Mouse (Mus musculus) limb, embryonic 14.5 days (tissue): ENCODE data around the gene Ptch1. TPM values are rescaled to one million over a fixed set of nuclear protein-coding genes. Genes with fewer than 3 reads are reported as not detected.

Source experiments
- ATAC-seq: fragments of 200-750 bp; cut with Nextera tagmentation; 2 replicates; pipeline ENCODE4 v1.8.0; 2017; ENCODE audit warnings: low read depth, moderate number of reproducible peaks, moderate TSS enrichment; ENCODE audit not compliant: low FRiP score
- DNase-seq: peaks from one replicate; pipeline ENCODE4 v3.0.0-alpha.2; 2015; ENCODE audit warnings: low spot score
- H3K27ac ChIP-seq: fragments of 300-500 bp; sonication (generic); replicated peaks from 2 replicates; pipeline ENCODE4 v1.5.1; 2014; ENCODE audit warnings: low read depth, mild to moderate bottlenecking, low read length, moderate library complexity, mixed read lengths
- H3K27me3 ChIP-seq: fragments of 300-500 bp; sonication (generic); 2 replicates; pipeline ENCODE4 v1.6.1; 2014; ENCODE audit warnings: low read length, mixed read lengths; ENCODE audit not compliant: control insufficient read depth, insufficient read depth
- H3K36me3 ChIP-seq: fragments of 300-500 bp; sonication (generic); 2 replicates; pipeline ENCODE4 v1.6.1; 2014; ENCODE audit warnings: mild to moderate bottlenecking, low read length, moderate library complexity, mixed read lengths; ENCODE audit not compliant: control insufficient read depth, insufficient read depth
- H3K4me1 ChIP-seq: fragments of 300-500 bp; sonication (generic); 2 replicates; pipeline ENCODE4 v1.6.1; 2014; ENCODE audit warnings: antibody characterized with exemption, low read length, mixed read lengths; ENCODE audit not compliant: control insufficient read depth, insufficient read depth
- H3K4me2 ChIP-seq: fragments of 300-500 bp; sonication (generic); replicated peaks from 2 replicates; pipeline ENCODE4 v1.6.1; 2014; ENCODE audit warnings: low read depth, mild to moderate bottlenecking, low read length, moderate library complexity; ENCODE audit not compliant: severe bottlenecking
- H3K4me3 ChIP-seq: fragments of 300-500 bp; sonication (generic); replicated peaks from 2 replicates; pipeline ENCODE4 v1.5.1; 2014; ENCODE audit warnings: low read length
- H3K9ac ChIP-seq: fragments of 300-500 bp; sonication (generic); 2 replicates; pipeline ENCODE4 v1.6.1; 2014; ENCODE audit warnings: mild to moderate bottlenecking, low read depth, low read length, moderate library complexity; ENCODE audit not compliant: severe bottlenecking
- H3K9me3 ChIP-seq: fragments of 300-500 bp; sonication (generic); 2 replicates; pipeline ENCODE4 v1.6.1; 2016; ENCODE audit warnings: low read length; ENCODE audit not compliant: control insufficient read depth
- POLR2A ChIP-seq: fragments of 200-500 bp; IDR thresholded peaks from 2 replicates; pipeline ENCODE4 v1.8.0; 2012; ENCODE audit warnings: inconsistent platforms, mild to moderate bottlenecking, moderate library complexity, borderline replicate concordance; ENCODE audit not compliant: insufficient read depth, insufficient read length; ENCODE audit errors: extremely low read depth
- WGBS: fragments of 180-500 bp; shearing (Covaris S2); extraction: QIAGEN DNeasy Blood & Tissue Kit; methylation state at CpG from one replicate; pipeline ENCODE4 v1.1.7; 2014; 5-methylcytosine and 5-hydroxymethylcytosine counted together
- polyA plus RNA-seq, 2 experiments: library from polyadenylated mRNA; depleted of rRNA in 1 of 2; stranded (reverse) in 1 of 2; unstranded in 1 of 2; fragments of >200 nt; fragmentation: Nextera tagmentation in 1 of 2; extraction: Ambion mirVana in 1 of 2; gene quantifications; 2 replicates each; pipeline versions ENCODE4 v1.2.1 to v1.2.3; 2012 to 2014

Gene Ptch1
- polyA plus RNA-seq, 2 experiments, result 31.0 to 45.9 TPM

GRCm38 (mm10) chr13:63595869-63596268, 22.5 kb upstream of the Ptch1 start:
- Histone ChIP-seq H3K9ac (no peak overlapping the region), H3K4me2 (no peak overlapping the region), H3K9me3 (no peaks in the 10 kb centered on the region), H3K4me3 (no peak overlapping the region), H3K4me1 (no peaks in the 10 kb centered on the region), H3K36me3 (no peaks in the 10 kb centered on the region), H3K27ac (no peak overlapping the region; the same call in 1 of the 2 replicates), H3K27me3 (no peaks in the 10 kb centered on the region)
- TF ChIP-seq POLR2A, result no peak
- ATAC-seq (no peak), DNase-seq (no peak)
- WGBS, result 44% methylated on average over 7 of the region's 7 CpGs

GRCm38 (mm10) chr13:63593469-63594050, 20.2 kb upstream of the Ptch1 start:
- Histone ChIP-seq H3K27me3 (no peaks in the 10 kb centered on the region), H3K9me3 (no peaks in the 10 kb centered on the region), H3K9ac (no peak overlapping the region), H3K4me2 (no peak overlapping the region), H3K27ac (no peak overlapping the region), H3K36me3 (no peaks in the 10 kb centered on the region), H3K4me3 (no peak overlapping the region), H3K4me1 (no peaks in the 10 kb centered on the region)
- TF ChIP-seq POLR2A, result no peak
- WGBS, result 82% methylated on average over 13 of the region's 13 CpGs
- no peak for ATAC-seq
- no peak for DNase-seq

- ATAC-seq, result no peak
- TF ChIP-seq POLR2A, result no peak
- Histone ChIP-seq H3K9me3 (no peaks in the 10 kb centered on the region), H3K4me1 (no peaks in the 10 kb centered on the region), H3K4me3 (no peak overlapping the region), H3K27ac (no peak overlapping the region), H3K27me3 (no peaks in the 10 kb centered on the region), H3K36me3 (no peaks in the 10 kb centered on the region), H3K9ac (no peak overlapping the region), H3K4me2 (no peak overlapping the region)
- DNase-seq, result no peak
- 82% methylated on average over 5 of the region's 5 CpGs for WGBS
Measured at GRCm38 (mm10) chr13:63592755-63593154, 19.4 kb upstream of the Ptch1 start.

- no peak for DNase-seq
- WGBS, result 35% methylated on average over 4 of the region's 4 CpGs
Measured at GRCm38 (mm10) chr13:63574601-63575000, 1.2 kb upstream of the Ptch1 start.

GRCm38 (mm10) chr13:63572453-63573255, 744 bp downstream of the Ptch1 start:
- ATAC-seq (no peak), DNase-seq (no peak)
- H3K4me3 ChIP-seq, result peak overlapping the region; percentile 90
- peak overlapping the region; percentile 95 for H3K4me2 ChIP-seq
- WGBS, result 1% methylated on average over 53 of the region's 67 CpGs
- H3K9ac ChIP-seq, result peak overlapping the region; percentile 90
- H3K9me3 ChIP-seq, result no peaks in the 10 kb centered on the region
- 0 out of 2 replicates have a peak, but pooled peaks have one; percentile 16 for TF ChIP-seq POLR2A
- no peaks in the 10 kb centered on the region for H3K27me3 ChIP-seq
- peaks cover 11% of the 10 kb centered on the region for H3K4me1 ChIP-seq
- peak overlapping the region; percentile 93 for H3K27ac ChIP-seq
- no peaks in the 10 kb centered on the region for H3K36me3 ChIP-seq

More at GRCm38 (mm10) chr13:63574601-63575000, 1.2 kb upstream of the Ptch1 start:
- no peak for ATAC-seq
- Histone ChIP-seq H3K27me3 (no peaks in the 10 kb centered on the region), H3K9ac (no peak overlapping the region), H3K27ac (no peak overlapping the region), H3K36me3 (no peaks in the 10 kb centered on the region), H3K4me3 (no peak overlapping the region), H3K4me1 (peaks cover 2% of the 10 kb centered on the region; the same call in 1 of the 2 replicates), H3K4me2 (no peak overlapping the region), H3K9me3 (no peaks in the 10 kb centered on the region)
- no peak for TF ChIP-seq POLR2A
